Mouse (Mus musculus): ENCODE measurements around the gene Socs3. TPM values are rescaled to one million over a fixed set of nuclear protein-coding genes. Genes with fewer than 3 reads are reported as not detected.

Gene Socs3
- polyA plus RNA-seq, 1 experiment: 45.7 TPM

DNA sequence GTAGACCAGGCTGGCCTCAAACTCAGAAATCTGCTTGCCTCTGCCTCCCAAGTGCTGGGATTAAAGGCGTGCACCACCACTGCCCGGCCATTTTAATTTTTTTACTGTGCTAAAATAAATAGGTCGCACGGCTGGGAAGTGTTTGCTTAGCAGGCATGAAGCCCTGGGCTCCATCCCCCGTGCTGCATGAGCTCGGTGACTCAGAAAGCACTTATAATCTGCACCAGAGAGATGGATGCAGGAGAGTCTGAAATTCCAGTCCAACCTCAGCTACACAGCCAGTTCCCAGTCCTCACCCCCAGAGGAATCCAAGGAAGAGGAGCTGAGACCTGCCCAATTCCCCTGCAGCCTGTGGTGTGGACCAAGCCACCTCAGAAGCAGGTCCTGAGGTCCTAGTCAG lies 45.4 kb downstream of the Socs3 start:
- no peak for DNase-seq
- Histone ChIP-seq H3K27me3 (ENCODE audit: control insufficient read depth, insufficient read depth, low read length) (no peaks in the 10 kb centered on the region), H3K36me3 (ENCODE audit: control insufficient read depth, insufficient read depth, low read length) (no peaks in the 10 kb centered on the region), H3K27ac (ENCODE audit: control insufficient read depth, insufficient read depth, low read length) (no peak overlapping the region), H3K4me1 (replicated peaks; ENCODE audit: control insufficient read depth, insufficient read depth, low read length) (peaks cover 28% of the 10 kb centered on the region), H3K4me3 (ENCODE audit: control insufficient read depth, insufficient read depth, low read length) (no peak overlapping the region)
- WGBS: 97% methylated on average over 6 of the region's 6 CpGs
- TF ChIP-seq CTCF (IDR thresholded peaks at IDR 0.05; ENCODE audit: borderline replicate concordance, control insufficient read depth, extremely low read depth, insufficient read depth, low read length, poor library complexity) (no peak), POLR2A (IDR thresholded peaks at IDR 0.05; ENCODE audit: control insufficient read depth, extremely low read depth, insufficient read depth, low read length, poor library complexity) (no peak)

GRCm38 (mm10) chr11:117923279-117923678 lies 46.6 kb downstream of the Socs3 start:
- no peaks in the 10 kb centered on the region for H3K36me3 ChIP-seq (ENCODE audit: control insufficient read depth, insufficient read depth, low read length)
- 95% methylated on average over 11 of the region's 11 CpGs for WGBS

GRCm38 (mm10) chr11:117919211-117919610 lies 50.6 kb downstream of the Socs3 start:
- TF ChIP-seq CTCF (IDR thresholded peaks at IDR 0.05; ENCODE audit: borderline replicate concordance, control insufficient read depth, extremely low read depth, insufficient read depth, low read length, poor library complexity): no peak
- Histone ChIP-seq H3K27me3 (ENCODE audit: control insufficient read depth, insufficient read depth, low read length) (no peaks in the 10 kb centered on the region), H3K4me1 (replicated peaks; ENCODE audit: control insufficient read depth, insufficient read depth, low read length) (peaks cover 22% of the 10 kb centered on the region), H3K4me3 (ENCODE audit: control insufficient read depth, insufficient read depth, low read length) (no peak overlapping the region), H3K36me3 (ENCODE audit: control insufficient read depth, insufficient read depth, low read length) (no peaks in the 10 kb centered on the region), H3K27ac (ENCODE audit: control insufficient read depth, insufficient read depth, low read length) (no peak overlapping the region)
- no peak for DNase-seq
- WGBS: 62% methylated on average over 5 of the region's 5 CpGs

More at GRCm38 (mm10) chr11:117923279-117923678, 46.6 kb downstream of the Socs3 start:
- TF ChIP-seq CTCF (IDR thresholded peaks at IDR 0.05; ENCODE audit: borderline replicate concordance, control insufficient read depth, extremely low read depth, insufficient read depth, low read length, poor library complexity): no peak
- TF ChIP-seq POLR2A (IDR thresholded peaks at IDR 0.05; ENCODE audit: control insufficient read depth, extremely low read depth, insufficient read depth, low read length, poor library complexity): no peak
- Histone ChIP-seq H3K4me3 (ENCODE audit: control insufficient read depth, insufficient read depth, low read length) (no peak overlapping the region), H3K27ac (ENCODE audit: control insufficient read depth, insufficient read depth, low read length) (no peak overlapping the region), H3K4me1 (replicated peaks; ENCODE audit: control insufficient read depth, insufficient read depth, low read length) (peaks cover 30% of the 10 kb centered on the region), H3K27me3 (ENCODE audit: control insufficient read depth, insufficient read depth, low read length) (no peaks in the 10 kb centered on the region)
- DNase-seq: no peak

- H3K4me1 ChIP-seq (replicated peaks; ENCODE audit: control insufficient read depth, insufficient read depth, low read length): peaks cover 28% of the 10 kb centered on the region
- WGBS: 26% methylated on average over 11 of the region's 11 CpGs
- no peak for DNase-seq
- TF ChIP-seq CTCF (IDR thresholded peaks at IDR 0.05; ENCODE audit: borderline replicate concordance, control insufficient read depth, extremely low read depth, insufficient read depth, low read length, poor library complexity) (no peak), POLR2A (IDR thresholded peaks at IDR 0.05; ENCODE audit: control insufficient read depth, extremely low read depth, insufficient read depth, low read length, poor library complexity) (no peak)
- H3K4me3 ChIP-seq (ENCODE audit: control insufficient read depth, insufficient read depth, low read length): no peak overlapping the region
- no peaks in the 10 kb centered on the region for H3K36me3 ChIP-seq (ENCODE audit: control insufficient read depth, insufficient read depth, low read length)
- no peak overlapping the region for H3K27ac ChIP-seq (ENCODE audit: control insufficient read depth, insufficient read depth, low read length)
- no peaks in the 10 kb centered on the region for H3K27me3 ChIP-seq (ENCODE audit: control insufficient read depth, insufficient read depth, low read length)
Measured at GRCm38 (mm10) chr11:117918541-117918940, 51.3 kb downstream of the Socs3 start.

Other genes with a start within 250 kb of the Socs3 start
- 388 and 467 TPM in 2 replicates for gene Tmc8, start 188.0 kb downstream of the Socs3 start, polyA plus RNA-seq (2012; rRNA removed)
- gene Tmc6, start 187.8 kb downstream of the Socs3 start, polyA plus RNA-seq (2012; rRNA removed): 201 and 217 TPM in 2 replicates
- 1.7 and 1.8 TPM in 2 replicates for gene 6030468B19Rik, start 172.4 kb downstream of the Socs3 start, polyA plus RNA-seq (2012; rRNA removed)
- 0.06 TPM in 1 of 2 replicates, not detected in the other for gene Gm20708, start 160.4 kb downstream of the Socs3 start, polyA plus RNA-seq (2012; rRNA removed)
- 286 and 322 TPM in 2 replicates for gene Syngr2, start 160.4 kb downstream of the Socs3 start, polyA plus RNA-seq (2012; rRNA removed)
- gene Afmid, start 144.1 kb downstream of the Socs3 start, polyA plus RNA-seq (2012; rRNA removed): 17.7 and 18.2 TPM in 2 replicates
- 130 and 167 TPM in 2 replicates for gene Tk1, start 144.0 kb downstream of the Socs3 start, polyA plus RNA-seq (2012; rRNA removed)
- 75.4 and 87.2 TPM in 2 replicates for gene Birc5, start 120.8 kb downstream of the Socs3 start, polyA plus RNA-seq (2012; rRNA removed)
- gene Tmem235, start 109.3 kb downstream of the Socs3 start, polyA plus RNA-seq (2012; rRNA removed): 0.05 TPM in 1 of 2 replicates, not detected in the other
- 15.3 and 16.9 TPM in 2 replicates for gene Tha1, start 96.6 kb downstream of the Socs3 start, polyA plus RNA-seq (2012; rRNA removed)
- gene Pgs1, start 16.2 kb upstream of the Socs3 start, polyA plus RNA-seq (2012; rRNA removed): 89.1 and 89.5 TPM in 2 replicates
- gene Dnah17, start 160.6 kb upstream of the Socs3 start, polyA plus RNA-seq (2012; rRNA removed): 1.8 and 2.3 TPM in 2 replicates

Measured in thymus, adult 2 months (tissue).